ENCODE assay signal across 33 mouse cellular contexts in genomic region chr8:122211591-122211990, GRCm38 (mm10).
"Had no signal": no experiment of that assay in that cellular context is flagged by ENCODE, and none has a peak within 500 bp of the region (broad histone marks: within the 10 kb centered on the region; RNA-seq: fewer than 3 reads in every experiment).

No protein-coding gene starts in this region.

- DNase-seq: heart, postnatal 10 days; heart, postnatal 14 days; heart, postnatal 36 days; heart, postnatal 4 days; kidney, adult 11 months; kidney, adult 18-20 months; kidney, adult 2 months; kidney, adult 8-10 months; kidney, adult 9 months; kidney, postnatal 10 days; kidney, postnatal 14 days; kidney, postnatal 25 days; kidney, postnatal 36 days; kidney, postnatal 4 days; layer of hippocampus, adult 9-11 months; layer of hippocampus, postnatal 36 days had no signal

- H3K9ac ChIP-seq: heart, embryonic 13.5 days; heart, embryonic 15.5 days; hindbrain, embryonic 12.5 days; hindbrain, embryonic 13.5 days; hindbrain, embryonic 14.5 days; hindbrain, embryonic 15.5 days; intestine, embryonic 15.5 days; kidney, embryonic 15.5 days had no signal

- H3K27ac ChIP-seq: heart, embryonic 13.5 days; heart, embryonic 15.5 days; hindbrain, embryonic 10.5 days; hindbrain, embryonic 12.5 days; hindbrain, embryonic 13.5 days; hindbrain, embryonic 14.5 days; hindbrain, embryonic 15.5 days; hindbrain, postnatal 0 days; intestine, embryonic 15.5 days; kidney, embryonic 15.5 days; kidney, postnatal 0 days; layer of hippocampus, adult 2 months; left cerebral cortex, adult 2 months had no signal

- ATAC-seq: hindbrain, embryonic 16.5 days; hindbrain, postnatal 0 days; inflammation-experienced regulatory T-cells, adult 6 months; intestine, embryonic 15.5 days; intestine, embryonic 16.5 days; intestine, postnatal 0 days had no signal

- H3K4me3 ChIP-seq: heart, embryonic 13.5 days; heart, embryonic 15.5 days; hindbrain, embryonic 10.5 days; hindbrain, embryonic 12.5 days; hindbrain, embryonic 13.5 days; hindbrain, embryonic 15.5 days; intestine, embryonic 15.5 days; kidney, embryonic 15.5 days; layer of hippocampus, adult 2 months; left cerebral cortex, adult 2 months had no signal

- H3K4me1 ChIP-seq: heart, embryonic 13.5 days; hindbrain, embryonic 13.5 days; hindbrain, embryonic 15.5 days had no signal

- H3K36me3 ChIP-seq: heart, embryonic 13.5 days; heart, embryonic 15.5 days; hindbrain, embryonic 10.5 days; hindbrain, embryonic 12.5 days; hindbrain, embryonic 13.5 days; hindbrain, embryonic 15.5 days; intestine, embryonic 15.5 days; kidney, embryonic 15.5 days had no signal

- H3K4me2 ChIP-seq: heart, embryonic 13.5 days; heart, embryonic 15.5 days; hindbrain, embryonic 12.5 days; hindbrain, embryonic 13.5 days; hindbrain, embryonic 14.5 days; hindbrain, embryonic 15.5 days; intestine, embryonic 15.5 days; kidney, embryonic 15.5 days had no signal

- H3K27me3 ChIP-seq: heart, embryonic 15.5 days; hindbrain, embryonic 12.5 days; hindbrain, embryonic 13.5 days; hindbrain, embryonic 15.5 days; intestine, embryonic 15.5 days; kidney, embryonic 15.5 days had no signal

- H3K9me3 ChIP-seq: heart, embryonic 15.5 days; hindbrain, embryonic 12.5 days; hindbrain, embryonic 15.5 days; intestine, embryonic 15.5 days; kidney, embryonic 15.5 days had no signal
